Mouse (Mus musculus) neural tube, embryonic 15.5 days (tissue): Measurements from ENCODE around the gene Smim15. TPM values are rescaled to one million over a fixed set of nuclear protein-coding genes. Genes with fewer than 3 reads are reported as not detected.

ENCODE experiments used
- ATAC-seq: fragments of 200-750 bp; cut with Nextera tagmentation; 2 replicates; pipeline ENCODE4 v1.8.0; 2017; ENCODE audit warnings: mild to moderate bottlenecking, moderate TSS enrichment, moderate library complexity; ENCODE audit not compliant: low FRiP score
- H3K27ac ChIP-seq: fragments of 300-500 bp; sonication (generic); replicated peaks from 2 replicates; pipeline ENCODE4 v1.5.1; 2015; ENCODE audit warnings: mild to moderate bottlenecking, inconsistent platforms
- H3K27me3 ChIP-seq: fragments of 300-500 bp; sonication (generic); replicated peaks from 2 replicates; pipeline ENCODE4 v1.6.1; 2015; ENCODE audit warnings: inconsistent platforms
- H3K36me3 ChIP-seq: fragments of 300-500 bp; sonication (generic); 2 replicates; pipeline ENCODE4 v1.6.1; 2015; ENCODE audit warnings: inconsistent platforms
- H3K4me1 ChIP-seq: fragments of 300-500 bp; sonication (generic); 2 replicates; pipeline ENCODE4 v1.6.1; 2015; ENCODE audit warnings: inconsistent platforms
- H3K4me2 ChIP-seq: fragments of 300-500 bp; sonication (generic); 2 replicates; pipeline ENCODE4 v1.6.1; 2015; ENCODE audit warnings: inconsistent platforms, mild to moderate bottlenecking, moderate library complexity
- H3K4me3 ChIP-seq: fragments of 300-500 bp; sonication (generic); replicated peaks from 2 replicates; pipeline ENCODE4 v1.5.1; 2015; ENCODE audit warnings: mild to moderate bottlenecking, inconsistent platforms
- H3K9ac ChIP-seq: fragments of 300-500 bp; sonication (generic); replicated peaks from 2 replicates; pipeline ENCODE4 v1.6.1; 2015; ENCODE audit warnings: mild to moderate bottlenecking, inconsistent platforms
- H3K9me3 ChIP-seq: fragments of 300-500 bp; sonication (generic); replicated peaks from 2 replicates; pipeline ENCODE4 v1.6.1; 2016; ENCODE audit warnings: inconsistent platforms
- WGBS: fragments of 180-500 bp; shearing (Covaris S2); methylation state at CpG from one replicate; pipeline ENCODE4 v1.1.7; 2015; ENCODE audit warnings: mixed read lengths; 5-methylcytosine and 5-hydroxymethylcytosine counted together
- polyA plus RNA-seq: library from polyadenylated mRNA; unstranded; fragments of >200 nt; fragmentation: Nextera tagmentation; extraction: Ambion mirVana; gene quantifications from 2 replicates; pipeline ENCODE4 v1.2.1, GENCODE M21; 2015

The Smim15 gene
- polyA plus RNA-seq, 1 experiment from 2014 or later, result 35.8 TPM

DNA sequence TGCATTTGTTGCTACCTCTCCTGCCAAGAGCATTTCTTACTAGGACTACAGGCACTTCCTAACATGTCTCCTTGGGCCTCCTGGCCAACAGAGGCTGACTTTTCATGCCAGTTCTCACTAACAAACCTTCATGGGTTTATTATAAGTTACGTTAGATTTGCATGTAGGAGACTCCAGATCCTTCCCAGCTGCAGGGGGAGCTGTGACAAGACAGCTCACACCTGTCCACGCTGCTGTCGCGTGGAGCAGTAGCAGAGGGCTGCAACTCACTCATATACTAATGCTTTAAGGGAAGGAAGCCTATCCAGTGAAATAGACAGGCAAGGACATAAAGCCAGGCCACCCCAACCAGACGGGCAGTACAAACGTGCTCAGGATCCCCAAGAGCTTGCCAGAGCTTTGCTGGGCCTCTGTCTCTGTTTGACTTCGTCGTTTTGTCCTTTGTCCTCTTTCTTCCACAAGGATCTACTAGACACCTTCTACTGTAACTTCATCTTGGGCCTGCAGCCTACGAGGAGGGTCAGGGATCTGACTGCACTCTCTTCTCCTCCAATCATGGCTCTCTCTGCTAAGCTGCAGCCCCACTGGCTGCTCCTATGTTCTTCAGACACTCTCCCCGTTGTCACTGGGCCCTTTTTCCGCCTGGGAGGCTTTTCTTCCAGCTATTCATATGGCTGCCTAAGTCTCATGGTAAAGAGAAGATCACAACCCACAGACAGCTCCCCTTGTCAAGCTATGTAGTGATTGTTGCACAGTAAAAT lies 19.3 kb downstream of the Smim15 start:
- Histone ChIP-seq H3K27me3 (no peaks in the 10 kb centered on the region), H3K9ac (no peak overlapping the region), H3K27ac (no peak overlapping the region), H3K36me3 (no peaks in the 10 kb centered on the region), H3K9me3 (no peaks in the 10 kb centered on the region), H3K4me3 (no peak overlapping the region), H3K4me1 (no peaks in the 10 kb centered on the region), H3K4me2 (no peak overlapping the region)
- 67% methylated on average over 11 of the region's 11 CpGs for WGBS
- ATAC-seq, result no peak

DNA sequence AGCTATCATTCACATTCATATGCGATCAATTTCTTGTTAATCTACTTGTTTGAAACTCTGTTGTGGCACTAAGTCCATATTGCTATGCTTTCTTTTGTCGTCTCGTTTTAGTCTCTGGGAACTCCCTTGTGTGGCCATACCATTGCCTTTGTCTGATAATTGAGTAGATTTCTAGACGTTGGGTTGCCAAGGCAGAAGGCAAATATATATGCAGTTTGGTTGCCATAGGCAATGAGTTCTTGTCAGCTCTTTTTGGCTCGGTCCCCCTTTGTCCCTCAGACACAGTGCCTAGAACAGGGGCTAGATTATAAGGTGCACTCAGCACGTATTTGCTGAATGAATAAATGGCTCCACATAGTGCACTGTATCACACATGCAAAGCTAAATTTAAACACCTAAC lies 20.1 kb downstream of the Smim15 start:
- H3K36me3 ChIP-seq, result no peaks in the 10 kb centered on the region
- H3K9ac ChIP-seq, result no peak overlapping the region
- no peaks in the 10 kb centered on the region for H3K4me1 ChIP-seq
- no peaks in the 10 kb centered on the region for H3K27me3 ChIP-seq
- no peak overlapping the region for H3K4me2 ChIP-seq
- no peaks in the 10 kb centered on the region for H3K9me3 ChIP-seq
- WGBS, result 32% methylated on average over 6 of the region's 6 CpGs
- no peak overlapping the region for H3K4me3 ChIP-seq
- no peak for ATAC-seq
- H3K27ac ChIP-seq, result no peak overlapping the region

DNA sequence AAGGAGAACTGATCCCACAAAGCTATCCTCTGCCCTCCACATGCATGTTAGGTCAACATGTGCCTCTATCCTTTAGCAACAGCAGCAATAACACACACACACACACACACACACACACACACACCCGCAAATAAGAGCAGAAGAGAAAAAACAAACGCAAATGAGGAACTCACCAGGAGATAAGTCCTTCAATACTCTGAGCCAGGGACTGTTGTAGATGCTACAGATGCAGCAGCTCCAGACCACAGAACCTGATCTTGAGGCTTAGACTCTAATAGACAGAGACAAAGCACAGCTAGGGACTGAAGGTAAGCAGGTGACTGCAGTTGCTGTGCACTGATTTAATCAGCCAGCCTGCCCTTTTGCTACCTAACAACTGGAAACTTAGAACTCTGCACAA lies 21.8 kb downstream of the Smim15 start:
- H3K36me3 ChIP-seq, result no peaks in the 10 kb centered on the region
- no peak overlapping the region for H3K4me2 ChIP-seq
- no peaks in the 10 kb centered on the region for H3K9me3 ChIP-seq
- H3K27ac ChIP-seq, result no peak overlapping the region
- H3K4me1 ChIP-seq, result no peaks in the 10 kb centered on the region
- H3K9ac ChIP-seq, result no peak overlapping the region
- WGBS, result 93% methylated on average over 2 of the region's 2 CpGs
- H3K27me3 ChIP-seq, result no peaks in the 10 kb centered on the region
- no peak for ATAC-seq
- H3K4me3 ChIP-seq, result no peak overlapping the region

DNA sequence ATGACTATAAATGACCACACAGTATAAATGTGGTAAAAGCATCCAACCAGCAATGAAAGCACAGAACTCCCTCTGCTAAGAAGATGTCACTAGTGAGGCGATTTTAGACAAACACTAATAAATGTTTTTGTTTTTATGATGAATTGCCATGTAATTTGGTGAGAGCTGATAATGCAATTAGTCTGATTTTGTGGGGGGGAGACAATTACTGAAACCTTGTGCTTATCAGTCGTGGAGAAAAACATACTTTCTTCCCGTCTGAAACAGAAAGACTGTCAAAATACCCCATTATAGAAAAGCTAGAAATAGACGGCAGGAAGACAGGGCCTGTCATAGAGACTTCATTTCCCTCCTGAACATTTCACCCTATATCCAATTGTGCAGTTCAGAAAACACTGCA lies 24.9 kb downstream of the Smim15 start:
- H3K36me3 ChIP-seq, result no peaks in the 10 kb centered on the region
- no peak overlapping the region for H3K9ac ChIP-seq
- WGBS, result 78% methylated on average over 4 of the region's 4 CpGs
- H3K4me1 ChIP-seq, result no peaks in the 10 kb centered on the region
- H3K27me3 ChIP-seq, result no peaks in the 10 kb centered on the region
- no peak overlapping the region for H3K4me2 ChIP-seq
- ATAC-seq, result no peak
- H3K9me3 ChIP-seq, result no peaks in the 10 kb centered on the region
- H3K4me3 ChIP-seq, result no peak overlapping the region
- no peak overlapping the region for H3K27ac ChIP-seq

DNA sequence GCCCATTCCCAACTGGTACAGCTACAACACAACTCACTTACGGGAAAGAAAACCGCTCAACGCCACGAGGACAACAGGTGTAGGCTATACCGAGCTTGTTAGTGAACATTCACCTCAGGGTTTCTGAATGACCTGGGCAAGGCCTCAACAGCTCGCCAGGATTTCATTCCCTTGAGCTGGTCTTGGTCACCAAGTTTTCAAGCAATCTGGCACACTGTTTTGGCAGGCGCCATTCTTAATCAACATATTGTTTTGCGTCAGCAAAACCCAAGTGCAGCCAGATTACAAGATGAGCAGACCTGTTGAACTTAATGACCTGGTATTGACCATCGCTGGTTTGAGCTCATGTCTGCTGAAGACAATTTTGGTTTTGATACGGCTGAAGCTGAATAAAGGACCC lies 25.9 kb downstream of the Smim15 start:
- Histone ChIP-seq H3K4me3 (no peak overlapping the region), H3K9me3 (no peaks in the 10 kb centered on the region), H3K4me2 (no peak overlapping the region), H3K4me1 (no peaks in the 10 kb centered on the region), H3K27ac (no peak overlapping the region), H3K9ac (no peak overlapping the region), H3K27me3 (no peaks in the 10 kb centered on the region), H3K36me3 (no peaks in the 10 kb centered on the region)
- WGBS, result 98% methylated on average over 10 of the region's 10 CpGs
- ATAC-seq, result no peak

DNA sequence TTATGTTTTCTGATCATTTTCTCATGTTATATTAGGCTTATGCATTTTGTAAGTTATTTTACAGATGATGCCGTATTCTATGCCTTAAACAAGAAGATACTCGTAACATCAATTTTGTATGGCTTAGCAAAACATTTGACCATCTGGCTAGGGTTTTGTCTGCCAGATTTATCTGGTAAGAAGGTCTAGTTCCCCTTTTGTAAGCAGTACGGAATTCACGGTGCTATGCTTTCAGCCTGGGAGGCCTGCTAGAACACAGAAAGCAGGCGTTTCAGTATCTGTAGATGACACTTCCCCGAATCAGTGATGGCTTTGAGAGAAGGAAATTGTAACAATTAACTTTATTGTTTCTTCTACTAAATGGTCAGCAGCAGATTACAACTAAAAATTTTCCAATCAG lies 33.2 kb downstream of the Smim15 start:
- Histone ChIP-seq H3K4me2 (no peak overlapping the region), H3K9me3 (no peaks in the 10 kb centered on the region), H3K27ac (no peak overlapping the region), H3K27me3 (no peaks in the 10 kb centered on the region), H3K36me3 (no peaks in the 10 kb centered on the region), H3K4me3 (no peak overlapping the region), H3K4me1 (no peaks in the 10 kb centered on the region), H3K9ac (no peak overlapping the region)
- no peak for ATAC-seq
- WGBS, result 79% methylated on average over 6 of the region's 6 CpGs

DNA sequence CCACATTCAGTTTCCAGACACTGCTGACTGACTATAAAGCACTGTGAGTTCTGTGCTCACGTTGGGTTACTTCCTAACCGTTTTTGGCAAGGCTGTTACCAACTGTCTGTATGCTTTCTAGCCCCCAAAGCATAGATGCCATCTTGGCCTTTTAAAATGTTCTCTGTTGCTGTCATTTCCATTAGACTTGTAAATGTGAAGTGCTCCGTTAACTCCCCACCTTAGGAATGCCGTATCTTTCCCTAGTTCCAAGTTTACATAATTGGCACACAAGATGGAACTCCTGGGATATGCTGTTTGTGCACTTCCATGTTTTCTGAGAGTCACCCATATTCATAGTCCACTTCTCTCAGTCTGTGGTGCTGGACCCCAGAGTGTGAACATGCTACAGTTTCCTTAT lies 33.7 kb downstream of the Smim15 start:
- no peaks in the 10 kb centered on the region for H3K27me3 ChIP-seq
- no peak overlapping the region for H3K9ac ChIP-seq
- WGBS, result 84% methylated on average over 4 of the region's 4 CpGs
- H3K9me3 ChIP-seq, result no peaks in the 10 kb centered on the region
- H3K4me3 ChIP-seq, result no peak overlapping the region
- H3K36me3 ChIP-seq, result no peaks in the 10 kb centered on the region
- H3K27ac ChIP-seq, result no peak overlapping the region
- ATAC-seq, result no peak
- no peaks in the 10 kb centered on the region for H3K4me1 ChIP-seq
- H3K4me2 ChIP-seq, result no peak overlapping the region

DNA sequence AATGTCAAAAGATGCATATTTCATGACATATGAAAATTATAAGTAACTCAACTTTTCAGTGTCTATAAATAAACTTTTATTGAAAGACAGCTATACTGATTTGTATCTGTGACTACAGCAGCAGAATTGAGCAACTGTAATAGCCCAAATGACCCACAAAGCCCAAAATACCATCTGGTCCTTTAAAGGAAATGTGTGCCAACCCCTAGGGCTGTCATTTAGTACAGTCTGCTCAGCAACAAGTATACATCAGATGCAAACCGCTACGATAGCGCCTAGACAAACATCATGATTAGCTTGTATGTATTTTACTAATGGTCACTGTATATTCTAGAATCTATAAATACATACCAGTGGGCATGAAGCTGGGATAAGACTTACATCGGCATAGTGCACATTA lies 39.8 kb downstream of the Smim15 start:
- Histone ChIP-seq H3K36me3 (no peaks in the 10 kb centered on the region), H3K9ac (no peak overlapping the region), H3K27ac (no peak overlapping the region), H3K4me2 (no peak overlapping the region), H3K4me1 (no peaks in the 10 kb centered on the region), H3K9me3 (no peaks in the 10 kb centered on the region), H3K4me3 (no peak overlapping the region), H3K27me3 (no peaks in the 10 kb centered on the region)
- 81% methylated on average over 4 of the region's 4 CpGs for WGBS
- ATAC-seq, result no peak

DNA sequence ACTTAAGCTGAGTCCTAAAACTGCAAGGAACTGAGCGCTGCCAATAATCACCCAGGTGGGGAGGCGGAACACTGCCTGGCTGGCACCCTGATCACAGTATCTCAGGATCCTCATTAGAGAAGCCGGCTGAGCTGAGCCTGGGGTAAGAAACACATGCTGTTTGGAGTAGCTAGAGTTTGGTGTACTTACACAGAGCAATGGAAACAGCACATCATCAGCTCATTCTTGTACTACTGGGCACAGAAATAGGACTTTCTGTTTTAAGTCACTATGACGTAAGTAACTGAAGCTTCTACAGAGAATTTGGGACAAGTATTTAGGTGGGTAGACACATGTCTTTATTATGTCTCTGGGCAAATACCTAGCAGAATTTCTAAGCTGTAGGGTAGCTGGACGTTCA lies 41.8 kb downstream of the Smim15 start:
- no peaks in the 10 kb centered on the region for H3K4me1 ChIP-seq
- WGBS, result 88% methylated on average over 5 of the region's 5 CpGs
- no peak for ATAC-seq

DNA sequence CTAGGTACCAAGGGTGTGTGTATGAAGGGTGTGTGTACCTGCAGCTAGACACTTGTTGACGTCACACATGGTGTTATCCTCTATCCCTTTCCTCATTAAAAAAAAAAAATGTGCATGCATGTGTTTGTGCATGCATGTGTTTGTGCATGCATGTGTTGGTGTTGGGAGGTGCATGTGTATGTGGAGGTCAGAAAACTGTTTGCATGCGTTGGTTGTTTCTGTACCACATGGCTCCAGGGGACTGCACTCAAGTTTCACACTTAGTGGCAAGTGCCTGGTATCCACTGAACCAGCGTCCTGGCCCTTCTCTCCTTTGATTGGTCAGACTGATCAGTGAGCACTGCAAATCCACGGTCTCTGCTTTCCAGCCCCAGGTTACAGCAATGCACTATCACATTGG lies 42.5 kb downstream of the Smim15 start:
- Histone ChIP-seq H3K9me3 (no peaks in the 10 kb centered on the region), H3K27me3 (no peaks in the 10 kb centered on the region), H3K4me3 (no peak overlapping the region), H3K4me2 (no peak overlapping the region), H3K27ac (no peak overlapping the region), H3K4me1 (no peaks in the 10 kb centered on the region), H3K36me3 (no peaks in the 10 kb centered on the region), H3K9ac (no peak overlapping the region)
- no peak for ATAC-seq
- 74% methylated on average over 4 of the region's 4 CpGs for WGBS

More for the DNA sequence above, 41.8 kb downstream of the Smim15 start:
- Histone ChIP-seq H3K36me3 (no peaks in the 10 kb centered on the region), H3K27me3 (no peaks in the 10 kb centered on the region), H3K9ac (no peak overlapping the region), H3K4me3 (no peak overlapping the region), H3K27ac (no peak overlapping the region), H3K9me3 (no peaks in the 10 kb centered on the region), H3K4me2 (no peak overlapping the region)

DNA sequence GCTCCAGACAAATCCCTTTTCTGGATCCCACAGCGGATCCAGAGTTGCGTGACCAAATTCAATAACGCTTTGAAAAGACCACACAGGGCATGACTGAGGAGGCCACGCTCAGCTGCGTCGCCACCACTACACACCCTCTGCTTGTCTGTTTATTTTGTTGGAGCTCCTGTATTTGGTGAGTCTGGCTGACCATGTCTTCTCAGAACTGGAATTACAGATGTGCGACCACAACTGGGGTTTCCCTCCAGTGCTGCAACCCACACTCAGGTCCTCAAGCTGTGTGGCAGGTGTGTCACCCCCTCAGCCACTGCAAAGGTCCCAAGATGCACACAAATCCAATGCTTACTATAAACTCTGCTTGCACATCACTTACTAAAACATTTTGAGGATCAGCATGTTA lies 48.0 kb downstream of the Smim15 start:
- no peak overlapping the region for H3K27ac ChIP-seq
- H3K9me3 ChIP-seq, result no peaks in the 10 kb centered on the region
- ATAC-seq, result no peak
- no peaks in the 10 kb centered on the region for H3K36me3 ChIP-seq
- no peak overlapping the region for H3K4me2 ChIP-seq
- H3K4me3 ChIP-seq, result no peak overlapping the region
- no peaks in the 10 kb centered on the region for H3K4me1 ChIP-seq
- H3K9ac ChIP-seq, result no peak overlapping the region
- no peaks in the 10 kb centered on the region for H3K27me3 ChIP-seq
- WGBS, result 86% methylated on average over 7 of the region's 7 CpGs

DNA sequence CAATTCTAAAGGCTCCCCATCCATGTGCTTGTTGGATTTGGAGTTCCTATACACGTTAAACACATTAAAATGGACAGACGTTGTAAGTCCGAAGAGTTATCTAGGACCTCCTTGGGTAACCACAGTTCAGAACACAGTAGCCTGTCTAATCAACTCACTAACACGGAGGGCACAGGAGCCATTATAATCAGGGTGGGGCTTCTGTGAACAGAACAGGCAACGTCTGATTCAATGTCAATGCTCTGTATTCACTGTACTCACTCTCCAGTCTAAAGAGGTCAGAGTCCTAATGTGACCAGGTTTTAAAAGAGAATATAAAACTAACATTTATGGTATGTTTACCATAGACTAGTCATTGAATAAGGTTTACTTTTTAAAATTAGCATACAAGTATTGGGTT lies 50.4 kb downstream of the Smim15 start:
- Histone ChIP-seq H3K27me3 (no peaks in the 10 kb centered on the region), H3K4me3 (no peak overlapping the region), H3K9ac (no peak overlapping the region), H3K27ac (no peak overlapping the region), H3K9me3 (no peaks in the 10 kb centered on the region), H3K4me1 (no peaks in the 10 kb centered on the region), H3K36me3 (no peaks in the 10 kb centered on the region), H3K4me2 (no peak overlapping the region)
- 93% methylated on average over 5 of the region's 5 CpGs for WGBS
- no peak for ATAC-seq
